Mouse (Mus musculus) testis, adult 2 months (tissue): ENCODE results near the gene Rsph3a.
"Not testable (repeated sequence)": the region's sequence is repeated elsewhere in the genome, so short reads cannot be mapped to it uniquely, and the experiment has no call there.

Experiments
- CTCF ChIP-seq: fragments of 200-500 bp; IDR thresholded peaks from 2 replicates; pipeline ENCODE4 v1.5.1; 2012; ENCODE audit warnings: low read depth, mild to moderate bottlenecking, inconsistent platforms, low read length, moderate library complexity; ENCODE audit not compliant: control insufficient read depth, insufficient read depth, insufficient replicate concordance
- POLR2A ChIP-seq: fragments of 200-500 bp; IDR thresholded peaks from 2 replicates; pipeline ENCODE4 v1.6.1; 2012; ENCODE audit warnings: low read depth, mild to moderate bottlenecking, inconsistent platforms, low read length, moderate library complexity; ENCODE audit not compliant: control insufficient read depth

DNA sequence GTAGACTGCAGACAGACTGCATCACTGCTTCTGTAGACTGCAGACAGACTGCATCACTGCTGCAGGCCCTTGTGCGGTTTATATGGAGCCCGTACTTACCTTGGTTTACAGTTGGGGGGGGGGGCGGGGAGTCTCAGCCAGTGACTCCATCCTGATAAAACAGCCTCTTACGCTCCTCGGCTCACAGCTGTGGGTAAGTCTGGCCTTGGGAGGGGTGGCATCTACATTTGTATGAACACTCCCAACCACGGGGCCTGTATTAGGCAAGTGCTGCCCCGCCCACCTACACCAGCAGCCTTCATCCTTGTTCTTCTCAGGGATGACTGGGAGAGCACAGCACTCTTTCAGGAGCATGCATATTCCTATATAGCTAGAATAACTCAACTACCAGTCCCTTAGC is 41.6 kb downstream of the Rsph3a start:
- TF ChIP-seq POLR2A, CTCF: not testable (repeated sequence)
